Mouse (Mus musculus) MEL (cell line): ENCODE data around the gene Mindy1. TPM values are rescaled to one million over a fixed set of nuclear protein-coding genes. Genes with fewer than 3 reads are reported as not detected.
A peak's percentile ranks its signal among the peaks of the same experiment; 100 is the strongest.

Experiments
- DNase-seq: peaks from one replicate; pipeline ENCODE4 v3.0.0; 2011; ENCODE audit warnings: low read depth, low spot score
- H3K27ac ChIP-seq: 2 replicates; pipeline ENCODE4 v1.5.1; 2012; ENCODE audit warnings: low read depth, mild to moderate bottlenecking, control low read depth, low read length, moderate library complexity; ENCODE audit not compliant: control insufficient read depth
- H3K27me3 ChIP-seq, 2 experiments: fragments of 150-350 bp in 1 of 2; sonication (generic) in 1 of 2; 2 replicates each; pipeline ENCODE4 v1.6.1; 2012; ENCODE audit warnings: low read length in 2 of 2, mild to moderate bottlenecking in 2 of 2, improper control_type of control experiment in 1 of 2, moderate library complexity in 1 of 2; ENCODE audit not compliant: insufficient read depth in 2 of 2, control insufficient read depth in 1 of 2
- H3K36me3 ChIP-seq, 2 experiments: 2 replicates each; pipeline ENCODE4 v1.6.1; 2012 to 2014; ENCODE audit warnings: low read length in 2 of 2, improper control_type of control experiment in 1 of 2, inconsistent platforms in 1 of 2, mild to moderate bottlenecking in 1 of 2; ENCODE audit not compliant: insufficient read depth in 2 of 2, control insufficient read depth in 1 of 2
- H3K4me1 ChIP-seq, 2 experiments: fragments of 150-350 bp in 1 of 2; sonication (generic) in 1 of 2; 2 replicates each; pipeline ENCODE4 v1.6.1; 2012; ENCODE audit warnings: low read length in 2 of 2, improper control_type of control experiment in 1 of 2, mild to moderate bottlenecking in 1 of 2; ENCODE audit not compliant: insufficient read depth in 2 of 2, control insufficient read depth in 1 of 2
- H3K4me3 ChIP-seq, 2 experiments: fragments of 150-350 bp in 1 of 2; sonication (generic) in 1 of 2; 2 replicates each; pipeline ENCODE4 v1.5.1; 2012; ENCODE audit warnings: low read depth in 2 of 2, low read length in 2 of 2, mild to moderate bottlenecking in 2 of 2, moderate library complexity in 2 of 2, control low read depth in 1 of 2, improper control_type of control experiment in 1 of 2; ENCODE audit not compliant: control insufficient read depth in 1 of 2, insufficient read depth in 1 of 2
- H3K79me2 ChIP-seq: 2 replicates; pipeline ENCODE4 v1.6.1; 2012; ENCODE audit warnings: mild to moderate bottlenecking, low read length, moderate library complexity; ENCODE audit not compliant: control insufficient read depth, poor library complexity, insufficient read depth
- H3K9ac ChIP-seq: 2 replicates; pipeline ENCODE4 v1.6.1; 2012; ENCODE audit warnings: low read depth, mild to moderate bottlenecking, control low read depth, low read length, moderate library complexity; ENCODE audit not compliant: control insufficient read depth, poor library complexity, severe bottlenecking
- H3K9me3 ChIP-seq: fragments of 150-350 bp; sonication (generic); replicated peaks from 2 replicates; pipeline ENCODE4 v1.6.1; 2012; ENCODE audit warnings: mild to moderate bottlenecking, low read length, improper control_type of control experiment, moderate library complexity; ENCODE audit not compliant: insufficient read depth
- CHD2 ChIP-seq: IDR thresholded peaks from 2 replicates; pipeline ENCODE4 v1.6.1; 2011; ENCODE audit warnings: low read length, improper control_type of control experiment
- E2F4 ChIP-seq: IDR thresholded peaks from 2 replicates; pipeline ENCODE4 v1.6.1; 2011; ENCODE audit warnings: low read depth, low read length, improper control_type of control experiment, borderline replicate concordance
- EP300 ChIP-seq, 2 experiments: IDR thresholded peaks; 2 replicates each; pipeline ENCODE4 v1.6.1; 2011; ENCODE audit warnings: improper control_type of control experiment in 2 of 2, low read length in 2 of 2, low read depth in 1 of 2, mild to moderate bottlenecking in 1 of 2
- ETS1 ChIP-seq: IDR thresholded peaks from 2 replicates; pipeline ENCODE4 v1.6.1; 2012; ENCODE audit warnings: low read depth, mild to moderate bottlenecking, inconsistent platforms, low read length, improper control_type of control experiment, moderate library complexity
- GABPA ChIP-seq: IDR thresholded peaks from 2 replicates; pipeline ENCODE4 v1.6.1; 2012; ENCODE audit warnings: low read depth, mild to moderate bottlenecking, inconsistent platforms, low read length, improper control_type of control experiment, moderate library complexity
- GATA1 ChIP-seq: IDR thresholded peaks from 2 replicates; pipeline ENCODE4 v1.6.1; 2011; ENCODE audit warnings: low read depth, low read length, improper control_type of control experiment
- KAT2A ChIP-seq: conservative IDR thresholded peaks from 2 replicates; pipeline ENCODE4 v1.6.1; 2012; ENCODE audit warnings: low read depth, low read length, improper control_type of control experiment, inconsistent platforms
- MAFK ChIP-seq: IDR thresholded peaks from 2 replicates; pipeline ENCODE4 v1.6.1; 2011; ENCODE audit warnings: low read depth, mild to moderate bottlenecking, low read length, improper control_type of control experiment, borderline replicate concordance
- POLR2A ChIP-seq, 2 experiments: IDR thresholded peaks; 2 replicates each; pipeline ENCODE4 v1.6.1; 2011 to 2012; ENCODE audit warnings: low read length in 2 of 2, mild to moderate bottlenecking in 2 of 2, control low read depth in 1 of 2, improper control_type of control experiment in 1 of 2, low read depth in 1 of 2, moderate library complexity in 1 of 2; ENCODE audit not compliant: control insufficient read depth in 1 of 2, insufficient read depth in 1 of 2, poor library complexity in 1 of 2
- SMC3 ChIP-seq: IDR thresholded peaks from 2 replicates; pipeline ENCODE4 v1.6.1; 2011; ENCODE audit warnings: low read depth, low read length, improper control_type of control experiment
- TBP ChIP-seq: IDR thresholded peaks from 2 replicates; pipeline ENCODE4 v1.8.0; 2011; ENCODE audit warnings: low read depth, low read length, improper control_type of control experiment
- TCF12 ChIP-seq: IDR thresholded peaks from 2 replicates; pipeline ENCODE4 v1.6.1; 2014; ENCODE audit warnings: low read depth, mild to moderate bottlenecking, inconsistent platforms, low read length, improper control_type of control experiment, moderate library complexity
- UBTF ChIP-seq: IDR thresholded peaks from 2 replicates; pipeline ENCODE4 v1.6.1; 2012; ENCODE audit warnings: low read depth, mild to moderate bottlenecking, inconsistent platforms, low read length, improper control_type of control experiment, moderate library complexity, borderline replicate concordance; ENCODE audit not compliant: insufficient read depth
- USF1 ChIP-seq: IDR thresholded peaks from 2 replicates; pipeline ENCODE4 v1.6.1; 2014; ENCODE audit warnings: low read depth, mild to moderate bottlenecking, inconsistent platforms, low read length, improper control_type of control experiment, moderate library complexity
- ZKSCAN1 ChIP-seq: IDR thresholded peaks from 2 replicates; pipeline ENCODE4 v1.6.1; 2012; ENCODE audit warnings: low read depth, mild to moderate bottlenecking, inconsistent platforms, low read length, improper control_type of control experiment, moderate library complexity
- polyA plus RNA-seq, 2 experiments: library from polyadenylated mRNA; stranded (reverse) in 1 of 2; unstranded in 1 of 2; fragments of >175 nt in 1 of 2; fragments of >200 nt in 1 of 2; gene quantifications; 2 replicates each; pipeline versions ENCODE4 v1.2.1 to v1.2.4; 2012; ENCODE audit warnings: low replicate concordance in 2 of 2, low read depth in 1 of 2; ENCODE audit not compliant: insufficient read length in 2 of 2, insufficient read depth in 1 of 2, missing spikeins in 1 of 2
- total RNA-seq: library from RNA; depleted of rRNA; stranded (reverse); fragments of 300-350 nt; gene quantifications from 2 replicates; pipeline ENCODE4 v1.2.3, GENCODE M21; 2012

Mindy1 gene
- total and polyA plus RNA-seq, 3 experiments = 203 to 234 TPM; not detected in 1

DNA sequence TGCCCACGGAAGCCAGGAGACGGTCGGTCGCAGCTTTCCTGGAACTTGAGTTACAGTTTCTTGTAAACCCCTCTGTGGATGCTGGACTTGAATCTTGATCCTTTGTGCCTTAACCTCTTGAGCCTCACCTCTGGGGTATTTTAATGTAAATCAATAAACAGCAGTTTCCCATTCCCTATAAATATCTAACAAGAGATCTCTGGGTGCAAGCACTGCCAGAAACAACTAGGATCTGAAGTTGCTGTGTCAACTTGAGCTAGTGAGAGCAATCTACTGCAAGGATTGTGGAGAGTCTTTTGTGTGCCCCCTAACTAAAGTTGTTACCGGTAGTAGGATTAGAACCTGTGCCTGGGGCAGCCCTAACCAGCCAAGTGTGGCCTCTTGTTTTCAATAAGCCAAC, 4.2 kb downstream of the Mindy1 start:
- TF ChIP-seq TBP = 0 out of 2 replicates have a peak, but pooled peaks have one; percentile 24
- no peak for TF ChIP-seq E2F4
- Histone ChIP-seq H3K4me1 (peaks cover 21 to 40% of the 10 kb centered on the region in 2 experiments), H3K9me3 (no peaks in the 10 kb centered on the region), H3K9ac (no peak overlapping the region), H3K4me3 (no peak overlapping the region), H3K79me2 (peaks cover 49% of the 10 kb centered on the region), H3K27ac (no peak overlapping the region), H3K27me3 (no peaks in the 10 kb centered on the region), H3K36me3 (peaks cover 9 to 38% of the 10 kb centered on the region in 2 experiments)
- DNase-seq = no peak

DNA sequence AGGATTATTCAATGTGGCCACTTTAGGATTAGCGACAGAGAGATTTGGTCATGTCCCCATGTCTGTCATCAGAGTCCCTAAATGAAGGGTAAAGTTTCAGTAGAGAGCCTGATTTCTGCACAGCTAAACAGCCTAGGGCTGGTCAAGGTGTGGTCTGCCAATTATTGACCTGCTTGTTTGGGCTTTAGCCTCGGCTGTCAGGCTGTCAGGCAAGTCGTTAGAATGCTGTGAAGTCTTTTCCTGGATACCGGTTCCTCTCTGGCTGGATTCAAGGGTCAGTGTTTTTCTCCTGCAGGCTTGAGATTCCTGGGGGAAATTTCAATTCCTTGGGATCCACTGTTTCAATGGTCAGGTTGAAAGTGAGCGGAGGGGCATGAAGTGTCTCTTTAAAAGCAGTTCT, 4.9 kb downstream of the Mindy1 start:
- Histone ChIP-seq H3K9ac (peak overlapping the region; percentile 20), H3K79me2 (peaks cover 45% of the 10 kb centered on the region), H3K4me1 (peaks cover 16 to 35% of the 10 kb centered on the region in 2 experiments), H3K4me3 (peak overlapping the region in 1 of 2 experiments; percentile 17; a peak in 2 of 4 replicates), H3K27me3 (no peaks in the 10 kb centered on the region)
- no peak for TF ChIP-seq MAFK
- TF ChIP-seq EP300 (IDR thresholded peaks at IDR 0.05; ENCODE audit: low read depth in 1 of 2, low read length in 2 of 2) = no peak
- no peak for TF ChIP-seq CHD2
- TF ChIP-seq SMC3 = no peak
- TF ChIP-seq, all 39 proteins: peak for 0
- DNase-seq = no peak
- H3K27ac ChIP-seq = peak overlapping the region; percentile 10; the same call in 1 of the 2 replicates
- H3K9me3 ChIP-seq = no peaks in the 10 kb centered on the region
- H3K36me3 ChIP-seq = peaks cover 9 to 35% of the 10 kb centered on the region in 2 experiments

DNA sequence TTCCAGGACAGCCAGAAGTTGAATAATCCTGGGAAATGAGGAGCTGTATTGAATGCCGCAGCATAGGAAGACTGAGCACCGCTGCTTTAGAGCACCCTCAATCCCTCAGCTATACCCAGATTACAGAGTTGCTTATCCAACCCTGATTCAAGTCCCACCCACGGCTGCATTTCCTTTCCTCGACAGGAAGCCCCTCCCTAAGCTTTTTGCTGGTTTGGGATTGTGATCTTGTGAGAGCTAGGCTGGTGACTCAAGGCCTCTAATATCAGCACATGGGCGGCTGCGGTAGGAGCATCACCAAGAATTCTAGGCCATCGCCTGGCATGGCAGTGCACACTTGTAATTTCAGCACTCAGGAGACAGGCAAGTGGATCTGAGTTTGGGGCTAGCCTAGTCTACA, 5.4 kb downstream of the Mindy1 start:
- TF ChIP-seq ZKSCAN1 (no peak), E2F4 (no peak), POLR2A (IDR thresholded peaks at IDR 0.05; ENCODE audit: control insufficient read depth in 1 of 2, insufficient read depth in 1 of 2, low read depth in 1 of 2, low read length in 2 of 2, poor library complexity in 1 of 2) (peak in 1 of 2 experiments; percentile 98; a peak in 2 of 4 replicates), GATA1 (peak; percentile 83), UBTF (no peak), USF1 (no peak), TCF12 (no peak), GABPA (no peak), KAT2A (no peak), ETS1 (no peak), TBP (peak; percentile 94)
- H3K4me3 ChIP-seq = peak overlapping the region; percentile 49 to 50
- DNase-seq = peak; percentile 99
- H3K9me3 ChIP-seq = no peaks in the 10 kb centered on the region
- peak overlapping the region; percentile 70 for H3K9ac ChIP-seq
- H3K36me3 ChIP-seq = peaks cover 9 to 35% of the 10 kb centered on the region in 2 experiments
- peaks cover 41% of the 10 kb centered on the region for H3K79me2 ChIP-seq
- peak overlapping the region; percentile 79 for H3K27ac ChIP-seq
- H3K4me1 ChIP-seq = peaks cover 15 to 35% of the 10 kb centered on the region in 2 experiments
- H3K27me3 ChIP-seq = no peaks in the 10 kb centered on the region
